Mouse (Mus musculus) liver, adult 2 months (tissue): ENCODE measurements at regions not wholly inside any gene's neighbourhood (a gene's known extent, or its start where the extent isn't known, plus 50 kb on each side); places are given as distances from the start of the nearest gene placed in this dataset.

Experiments
- CTCF ChIP-seq: fragments of 200-500 bp; IDR thresholded peaks from 2 replicates; pipeline ENCODE4 v1.5.1; 2011; ENCODE audit warnings: low read depth, low read length, control low read depth
- POLR2A ChIP-seq: fragments of 200-500 bp; IDR thresholded peaks from 2 replicates; pipeline ENCODE4 v1.6.1; 2011; ENCODE audit warnings: low read length, control low read depth; ENCODE audit not compliant: insufficient read depth; ENCODE audit errors: extremely low read depth

- TF ChIP-seq POLR2A: no peak
- TF ChIP-seq CTCF: no peak
These were observed 107.7 kb upstream of the Cpm start for GRCm38 (mm10) chr10:117521315-117522270.
